Mouse (Mus musculus): ENCODE measurements at regions not wholly inside any gene's neighbourhood (a gene's known extent, or its start where the extent isn't known, plus 50 kb on each side); places are given as distances from the start of the nearest gene placed in this dataset.

- TF ChIP-seq CTCF (conservative IDR thresholded peaks at IDR 0.05), result no peak
- DNase-seq (ENCODE audit: low spot score in 2 of 2), result no peak
- Histone ChIP-seq H3K27ac (no peak overlapping the region), H3K4me3 (no peak overlapping the region)
These were observed 244.3 kb downstream of the Clic5 start for GRCm38 (mm10) chr17:44432524-44433295.

GRCm38 (mm10) chr17:44433296-44433653, 244.9 kb downstream of the Clic5 start:
- H3K27ac ChIP-seq, result no peak overlapping the region
- DNase-seq (ENCODE audit: low spot score in 2 of 2), result no peak
- no peak overlapping the region for H3K4me3 ChIP-seq
- no peak for TF ChIP-seq CTCF (conservative IDR thresholded peaks at IDR 0.05)

- Histone ChIP-seq H3K4me3 (no peak overlapping the region), H3K27ac (no peak overlapping the region)
- TF ChIP-seq CTCF (conservative IDR thresholded peaks at IDR 0.05), result no peak
- no peak for DNase-seq (ENCODE audit: low spot score in 2 of 2)
These were observed 248.2 kb downstream of the Clic5 start for GRCm38 (mm10) chr17:44436536-44437043.

- H3K27ac ChIP-seq, result no peak overlapping the region
These were observed 250.1 kb downstream of the Clic5 start for GRCm38 (mm10) chr17:44438526-44438925.

GRCm38 (mm10) chr17:44443460-44443859, 255.1 kb downstream of the Clic5 start:
- no peak for TF ChIP-seq CTCF (conservative IDR thresholded peaks at IDR 0.05)
- Histone ChIP-seq H3K27ac (no peak overlapping the region), H3K4me3 (no peak overlapping the region)
- no peak for DNase-seq (ENCODE audit: low spot score in 2 of 2)

More at GRCm38 (mm10) chr17:44438526-44438925, 250.1 kb downstream of the Clic5 start:
- no peak for DNase-seq (ENCODE audit: low spot score in 2 of 2)
- no peak for TF ChIP-seq CTCF (conservative IDR thresholded peaks at IDR 0.05)
- H3K4me3 ChIP-seq, result no peak overlapping the region

GRCm38 (mm10) chr17:44445361-44445760, 257.0 kb downstream of the Clic5 start:
- DNase-seq (ENCODE audit: low spot score in 2 of 2), result no peak
- Histone ChIP-seq H3K27ac (no peak overlapping the region), H3K4me3 (no peak overlapping the region)
- TF ChIP-seq CTCF (conservative IDR thresholded peaks at IDR 0.05), result no peak
